Mouse (Mus musculus) forebrain, embryonic 11.5 days (tissue): ENCODE results near the gene Gtf3c1. TPM values are rescaled to one million over a fixed set of nuclear protein-coding genes. Genes with fewer than 3 reads are reported as not detected.

ENCODE experiments used
- ATAC-seq: fragments of 200-750 bp; cut with Nextera tagmentation; replicated peaks from 2 replicates; pipeline ENCODE4 v1.8.0; 2017; ENCODE audit warnings: moderate TSS enrichment; ENCODE audit not compliant: low FRiP score
- DNase-seq: peaks from one replicate; pipeline ENCODE4 v3.0.0-alpha.2; 2017; ENCODE audit warnings: low spot score
- H3K27ac ChIP-seq: fragments of 300-500 bp; sonication (generic); 2 replicates; pipeline ENCODE4 v1.5.1; 2014; ENCODE audit warnings: low read depth, low read length
- H3K27me3 ChIP-seq: fragments of 300-500 bp; sonication (generic); 2 replicates; pipeline ENCODE4 v1.6.1; 2014; ENCODE audit warnings: mild to moderate bottlenecking, low read length, mixed read lengths; ENCODE audit not compliant: control insufficient read depth, insufficient read depth
- H3K36me3 ChIP-seq: fragments of 300-500 bp; sonication (generic); 2 replicates; pipeline ENCODE4 v1.6.1; 2014; ENCODE audit warnings: mild to moderate bottlenecking, low read length, moderate library complexity, mixed read lengths; ENCODE audit not compliant: control insufficient read depth, insufficient read depth
- H3K4me1 ChIP-seq: fragments of 300-500 bp; sonication (generic); replicated peaks from 2 replicates; pipeline ENCODE4 v1.6.1; 2014; ENCODE audit warnings: low read length, mixed read lengths; ENCODE audit not compliant: control insufficient read depth, insufficient read depth
- H3K4me2 ChIP-seq: fragments of 300-500 bp; sonication (generic); 2 replicates; pipeline ENCODE4 v1.6.1; 2014; ENCODE audit warnings: low read depth, mild to moderate bottlenecking, low read length, moderate library complexity, mixed read lengths; ENCODE audit not compliant: severe bottlenecking
- H3K4me3 ChIP-seq: fragments of 300-500 bp; sonication (generic); 2 replicates; pipeline ENCODE4 v1.5.1; 2014; ENCODE audit warnings: low read depth, low read length
- H3K9ac ChIP-seq: fragments of 300-500 bp; sonication (generic); 2 replicates; pipeline ENCODE4 v1.6.1; 2014; ENCODE audit warnings: low read length
- H3K9me3 ChIP-seq: fragments of 300-500 bp; sonication (generic); 2 replicates; pipeline ENCODE4 v1.6.1; 2016; ENCODE audit warnings: low read length, mixed read lengths; ENCODE audit not compliant: control insufficient read depth
- WGBS: fragments of 180-500 bp; shearing (Covaris S2); extraction: QIAGEN DNeasy Blood & Tissue Kit; methylation state at CpG from one replicate; pipeline ENCODE4 v1.1.7; 2014; 5-methylcytosine and 5-hydroxymethylcytosine counted together
- polyA plus RNA-seq: library from polyadenylated mRNA; unstranded; fragments of >200 nt; fragmentation: Nextera tagmentation; extraction: Ambion mirVana; gene quantifications from 2 replicates; pipeline ENCODE4 v1.2.1, GENCODE M21; 2014

Gtf3c1 gene
- polyA plus RNA-seq, 1 experiment from 2014 or later, result 49.4 TPM

DNA sequence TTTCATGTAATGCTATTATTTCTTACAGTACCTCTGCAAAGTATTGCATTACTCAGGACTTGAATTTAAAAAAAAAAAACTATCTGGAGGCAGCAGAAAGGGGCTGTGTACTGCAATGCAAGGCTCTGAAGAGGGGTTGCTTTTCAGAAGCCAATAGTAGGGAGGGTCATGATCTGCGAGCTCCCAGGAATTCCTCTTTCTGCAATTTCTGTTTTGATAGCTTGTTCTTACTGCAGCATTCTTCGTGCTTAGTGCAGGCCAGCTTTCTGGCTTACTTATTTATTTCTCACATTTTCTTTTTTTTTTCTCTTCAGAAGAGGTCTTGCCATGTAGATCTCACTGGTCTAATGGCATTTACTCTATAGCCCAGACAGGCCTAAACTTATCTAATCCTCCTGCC lies 32.9 kb upstream of the Gtf3c1 start:
- H3K9me3 ChIP-seq, result no peaks in the 10 kb centered on the region

DNA sequence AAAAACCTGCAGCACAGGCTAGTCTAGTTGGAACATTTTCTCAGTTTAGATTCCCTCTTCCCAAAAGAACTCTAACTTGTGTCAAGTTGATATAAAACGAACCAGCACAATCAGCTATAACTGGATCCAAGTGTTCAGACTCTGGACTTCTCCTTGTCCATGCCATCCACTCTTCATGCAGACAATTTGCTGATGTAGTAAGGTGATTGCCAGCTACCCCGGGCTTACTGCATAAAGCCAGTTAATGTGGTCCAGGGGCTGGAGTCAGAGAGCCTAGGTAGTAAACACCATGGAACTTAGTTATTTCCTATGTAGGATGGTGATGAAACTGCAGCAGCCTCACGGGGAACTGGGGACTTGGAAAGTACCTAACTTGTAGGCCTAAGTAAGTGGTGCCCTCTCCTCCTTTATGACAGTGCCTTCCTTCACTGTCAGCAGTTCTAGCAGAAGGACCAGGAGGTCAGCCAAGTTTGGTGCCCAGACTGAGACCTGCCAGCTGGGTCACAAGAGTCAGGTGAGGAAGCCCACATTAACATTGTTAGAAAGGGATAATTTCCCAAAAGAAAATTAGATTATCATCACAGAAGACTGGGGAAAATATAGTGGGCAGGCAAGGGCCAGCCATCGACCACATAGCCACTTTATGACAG lies 28.9 kb upstream of the Gtf3c1 start:
- 90% methylated on average over 4 of the region's 4 CpGs for WGBS
- Histone ChIP-seq H3K4me1 (no peaks in the 10 kb centered on the region), H3K4me2 (no peak overlapping the region)

More for the DNA sequence above, 32.9 kb upstream of the Gtf3c1 start:
- Histone ChIP-seq H3K9ac (no peak overlapping the region), H3K4me1 (no peaks in the 10 kb centered on the region), H3K4me2 (no peak overlapping the region), H3K27ac (no peak overlapping the region), H3K27me3 (no peaks in the 10 kb centered on the region), H3K36me3 (no peaks in the 10 kb centered on the region), H3K4me3 (no peak overlapping the region)
- no peak for ATAC-seq
- WGBS, result 87% methylated on average over 2 of the region's 2 CpGs
- no peak for DNase-seq

DNA sequence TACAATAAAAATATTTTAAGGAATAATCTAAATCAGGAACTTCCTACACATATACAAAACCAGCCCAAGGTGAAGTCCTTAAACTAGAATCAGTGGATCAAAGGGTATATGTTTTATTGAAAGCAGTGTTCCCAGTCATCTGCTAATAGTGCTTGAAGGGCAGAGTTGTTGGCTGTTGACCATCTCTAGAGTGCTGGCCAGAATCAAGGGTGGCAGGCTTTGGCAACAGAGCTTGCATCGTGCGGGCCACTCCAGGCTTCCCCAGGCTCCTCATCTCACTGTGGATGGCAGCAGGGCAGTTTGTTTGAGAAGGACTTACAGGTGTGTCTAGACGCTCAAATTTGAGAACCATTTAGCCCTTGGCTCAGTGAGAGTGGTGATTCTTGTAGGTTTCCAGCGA lies 26.2 kb upstream of the Gtf3c1 start:
- Histone ChIP-seq H3K4me1 (no peaks in the 10 kb centered on the region), H3K36me3 (no peaks in the 10 kb centered on the region), H3K4me3 (no peak overlapping the region), H3K27ac (no peak overlapping the region), H3K4me2 (no peak overlapping the region), H3K27me3 (no peaks in the 10 kb centered on the region), H3K9me3 (no peaks in the 10 kb centered on the region), H3K9ac (no peak overlapping the region)
- no peak for ATAC-seq
- no peak for DNase-seq
- 92% methylated on average over 4 of the region's 4 CpGs for WGBS

More for the DNA sequence above, 28.9 kb upstream of the Gtf3c1 start:
- H3K27ac ChIP-seq, result no peak overlapping the region
- DNase-seq (no peak), ATAC-seq (no peak)
- H3K9me3 ChIP-seq, result no peaks in the 10 kb centered on the region
- H3K4me3 ChIP-seq, result no peak overlapping the region
- no peaks in the 10 kb centered on the region for H3K27me3 ChIP-seq
- no peak overlapping the region for H3K9ac ChIP-seq
- H3K36me3 ChIP-seq, result no peaks in the 10 kb centered on the region

DNA sequence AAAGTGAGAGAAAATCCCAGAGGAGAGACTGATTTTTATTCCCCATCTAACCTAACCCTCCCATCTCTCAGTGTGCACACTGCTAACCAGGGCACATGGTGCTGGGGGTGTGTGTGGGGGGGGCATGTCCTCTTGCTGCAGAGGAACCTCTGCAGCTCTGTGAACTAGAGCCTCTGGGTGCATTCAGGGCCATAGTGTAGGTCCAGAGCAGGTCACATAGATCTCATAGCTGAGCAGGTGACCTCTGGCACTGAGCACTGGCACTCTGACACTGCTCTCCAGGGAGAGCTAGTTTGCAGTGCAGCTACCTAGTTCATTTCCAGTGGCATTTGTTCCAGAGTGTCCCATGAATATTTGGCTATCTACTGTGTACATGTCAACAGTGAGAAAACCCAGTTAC lies 24.1 kb upstream of the Gtf3c1 start:
- DNase-seq (no peak), ATAC-seq (no peak)
- no peak overlapping the region for H3K9ac ChIP-seq
- no peaks in the 10 kb centered on the region for H3K36me3 ChIP-seq
- no peak overlapping the region for H3K27ac ChIP-seq
- H3K4me1 ChIP-seq, result no peaks in the 10 kb centered on the region
- no peaks in the 10 kb centered on the region for H3K9me3 ChIP-seq
- no peak overlapping the region for H3K4me2 ChIP-seq
- H3K27me3 ChIP-seq, result no peaks in the 10 kb centered on the region
- H3K4me3 ChIP-seq, result no peak overlapping the region

DNA sequence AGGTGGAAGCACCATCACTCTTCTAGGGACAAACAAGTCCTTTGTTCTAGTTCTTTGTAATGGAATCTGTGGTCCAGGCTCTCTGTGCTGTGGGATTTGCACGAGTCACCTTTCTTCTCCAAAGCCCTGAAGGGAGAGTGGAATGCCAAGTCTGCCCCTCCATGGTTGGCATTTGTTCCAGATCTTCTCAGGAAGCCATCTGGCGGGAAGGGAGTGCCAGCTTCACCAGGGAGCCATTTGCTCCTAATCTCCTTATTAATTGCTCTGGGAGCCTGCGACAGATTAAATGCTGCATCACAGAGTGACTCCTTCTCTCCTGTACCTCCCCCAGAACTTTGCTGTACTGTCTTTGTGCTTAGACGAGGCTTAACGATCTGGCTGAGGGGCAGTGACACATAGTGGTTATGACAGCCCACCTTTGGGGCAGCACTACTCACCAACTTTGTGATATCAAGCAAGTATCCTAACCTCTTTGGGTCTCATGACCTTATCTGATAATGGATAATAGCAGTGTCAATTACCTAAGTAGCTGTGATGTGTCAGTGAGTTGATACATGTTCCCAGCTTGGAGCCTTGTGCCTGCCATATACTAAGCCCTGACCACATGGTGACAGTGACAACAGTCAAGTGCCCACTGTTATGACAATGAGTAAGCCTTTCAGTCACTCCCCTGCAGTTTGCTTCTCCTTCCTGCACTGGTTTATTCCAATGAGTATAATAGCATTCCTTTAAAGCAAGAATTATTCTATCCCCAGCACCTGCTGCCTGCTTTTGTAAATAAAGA lies 15.8 kb upstream of the Gtf3c1 start:
- ATAC-seq (no peak), DNase-seq (no peak)
- Histone ChIP-seq H3K4me2 (no peak overlapping the region), H3K4me1 (no peaks in the 10 kb centered on the region), H3K27me3 (no peaks in the 10 kb centered on the region), H3K27ac (no peak overlapping the region), H3K36me3 (no peaks in the 10 kb centered on the region), H3K4me3 (no peak overlapping the region), H3K9ac (no peak overlapping the region), H3K9me3 (no peaks in the 10 kb centered on the region)
- WGBS, result 53% methylated on average over 5 of the region's 5 CpGs

DNA sequence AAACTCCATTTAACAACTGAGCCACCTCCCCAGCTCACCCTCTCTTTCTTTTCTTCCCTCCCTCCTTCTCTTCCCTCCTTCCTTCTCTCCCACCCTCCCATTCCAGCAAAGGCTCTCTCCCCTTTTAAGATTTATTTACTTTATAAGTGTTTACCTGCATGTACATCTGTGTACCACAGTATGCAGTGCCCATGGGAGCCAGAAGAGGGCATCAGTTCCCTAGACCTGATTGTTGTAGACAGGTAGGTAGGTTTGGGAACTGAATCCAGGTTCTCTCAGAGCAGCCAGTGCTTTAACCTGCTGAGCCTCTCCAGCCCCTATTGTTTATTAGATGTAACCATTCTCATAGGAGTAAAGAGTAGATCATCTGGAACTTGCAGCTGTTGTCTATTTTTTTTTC lies 14.5 kb upstream of the Gtf3c1 start:
- no peak overlapping the region for H3K4me2 ChIP-seq
- H3K36me3 ChIP-seq, result no peaks in the 10 kb centered on the region
- no peak for ATAC-seq
- H3K4me1 ChIP-seq, result no peaks in the 10 kb centered on the region
- H3K9ac ChIP-seq, result no peak overlapping the region
- H3K27me3 ChIP-seq, result no peaks in the 10 kb centered on the region
- no peak overlapping the region for H3K4me3 ChIP-seq
- DNase-seq, result no peak
- H3K27ac ChIP-seq, result no peak overlapping the region
- H3K9me3 ChIP-seq, result no peaks in the 10 kb centered on the region

DNA sequence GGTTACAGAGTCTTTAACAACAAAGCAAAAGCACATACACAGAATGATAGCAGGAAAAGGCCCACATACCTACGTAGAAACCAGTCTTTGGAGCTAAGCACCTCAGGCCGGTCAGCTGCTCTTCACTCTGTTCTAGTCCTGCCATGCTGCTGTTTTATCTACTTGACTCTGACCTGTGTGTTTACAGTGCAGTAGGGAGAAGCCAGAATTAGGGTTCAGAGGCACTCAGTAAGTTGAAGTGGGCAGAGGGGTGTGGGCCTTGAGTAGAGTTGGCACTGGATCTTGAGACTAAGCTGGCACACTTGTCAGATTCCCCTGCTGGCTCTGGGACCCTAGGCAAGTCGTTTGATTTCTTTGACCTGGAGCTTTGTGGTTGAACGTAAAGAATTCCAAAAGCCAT lies 13.5 kb upstream of the Gtf3c1 start:
- no peak overlapping the region for H3K4me3 ChIP-seq
- no peaks in the 10 kb centered on the region for H3K36me3 ChIP-seq
- no peak overlapping the region for H3K4me2 ChIP-seq
- H3K27me3 ChIP-seq, result no peaks in the 10 kb centered on the region
- H3K9ac ChIP-seq, result no peak overlapping the region
- no peaks in the 10 kb centered on the region for H3K9me3 ChIP-seq
- 86% methylated on average over 4 of the region's 4 CpGs for WGBS
- H3K4me1 ChIP-seq, result no peaks in the 10 kb centered on the region
- H3K27ac ChIP-seq, result no peak overlapping the region
- ATAC-seq (no peak), DNase-seq (no peak)

DNA sequence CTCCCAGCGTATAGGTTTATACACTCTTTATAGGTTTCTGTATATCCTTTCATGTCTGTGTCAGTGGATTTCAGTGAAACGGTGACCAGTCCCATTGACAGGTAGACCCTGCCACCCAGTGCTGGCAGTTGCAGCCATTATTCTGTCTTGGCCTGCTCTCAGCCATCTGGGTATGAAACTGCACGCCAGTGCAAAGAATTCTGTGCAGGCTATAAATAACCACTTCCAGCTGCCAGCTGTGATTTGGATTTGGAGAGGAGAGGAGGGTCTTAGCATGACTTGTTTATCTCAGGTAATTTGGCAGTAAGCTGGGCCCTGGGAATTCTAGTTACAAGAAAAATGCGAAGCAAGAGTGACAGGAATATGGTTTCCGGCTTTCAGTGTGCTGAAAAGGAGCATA lies 12.8 kb upstream of the Gtf3c1 start:
- no peak for ATAC-seq
- 82% methylated on average over 5 of the region's 5 CpGs for WGBS
- no peak for DNase-seq

DNA sequence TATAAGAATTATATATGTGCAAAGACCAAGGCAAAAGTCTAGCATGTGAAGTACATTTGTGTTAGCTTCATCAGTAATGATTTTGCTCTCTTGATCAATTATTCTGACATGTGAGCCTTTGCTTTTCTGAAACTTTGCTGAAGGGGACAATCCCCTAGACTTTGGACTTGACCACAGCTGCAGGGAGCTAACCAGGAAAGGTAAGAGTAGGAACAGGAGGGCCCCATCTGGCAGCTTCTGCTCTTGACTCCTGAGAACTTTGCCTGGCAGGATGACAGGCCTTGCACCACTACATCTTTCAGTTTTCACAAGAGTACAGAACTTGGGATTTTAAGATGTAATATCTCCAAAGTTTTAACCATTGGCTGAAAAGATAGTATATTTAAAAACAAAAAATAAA lies 10.0 kb upstream of the Gtf3c1 start:
- DNase-seq (no peak), ATAC-seq (no peak)
- H3K27me3 ChIP-seq, result no peaks in the 10 kb centered on the region
- H3K4me2 ChIP-seq, result no peak overlapping the region
- H3K4me3 ChIP-seq, result no peak overlapping the region
- H3K27ac ChIP-seq, result no peak overlapping the region
- no peaks in the 10 kb centered on the region for H3K9me3 ChIP-seq
- H3K4me1 ChIP-seq, result no peaks in the 10 kb centered on the region
- H3K9ac ChIP-seq, result no peak overlapping the region
- no peaks in the 10 kb centered on the region for H3K36me3 ChIP-seq

More for the DNA sequence above, 12.8 kb upstream of the Gtf3c1 start:
- Histone ChIP-seq H3K9ac (no peak overlapping the region), H3K4me2 (no peak overlapping the region), H3K9me3 (no peaks in the 10 kb centered on the region), H3K27me3 (no peaks in the 10 kb centered on the region), H3K4me1 (no peaks in the 10 kb centered on the region), H3K27ac (no peak overlapping the region), H3K36me3 (no peaks in the 10 kb centered on the region), H3K4me3 (no peak overlapping the region)
